Mouse (Mus musculus) kidney, adult 18-20 months (tissue): ENCODE data around the gene Irf2.
A peak's percentile ranks its signal among the peaks of the same experiment; 100 is the strongest.

Experiments
- DNase-seq: peaks from one replicate; pipeline ENCODE4 v3.0.0; 2021

The Irf2 gene

DNA sequence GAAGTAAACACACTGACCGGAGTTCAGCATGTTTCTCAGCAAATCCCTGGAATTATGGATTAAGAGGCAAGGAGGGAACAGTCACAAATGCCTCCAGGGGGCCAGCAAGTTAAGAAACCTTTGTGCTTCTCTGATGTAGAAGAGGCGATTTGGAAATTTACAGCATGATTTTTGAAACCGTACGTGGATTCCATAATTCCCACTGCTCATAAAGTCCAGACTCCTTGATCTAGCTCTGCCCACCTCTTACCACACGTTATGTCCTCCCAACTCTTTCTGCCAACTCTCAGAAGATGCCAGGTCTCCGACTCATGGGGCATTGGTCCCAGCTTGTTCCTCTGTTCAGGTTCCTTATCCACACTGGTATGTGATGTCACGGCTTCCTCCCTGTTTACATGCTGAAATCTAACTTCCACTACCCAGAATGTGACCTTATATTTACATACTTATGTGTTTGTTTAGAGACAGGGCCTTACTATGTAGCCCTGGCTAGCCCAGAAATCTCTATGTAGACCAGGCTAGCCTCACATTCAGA, 7.1 kb upstream of the Irf2 start:
- DNase-seq, result no peak

DNA sequence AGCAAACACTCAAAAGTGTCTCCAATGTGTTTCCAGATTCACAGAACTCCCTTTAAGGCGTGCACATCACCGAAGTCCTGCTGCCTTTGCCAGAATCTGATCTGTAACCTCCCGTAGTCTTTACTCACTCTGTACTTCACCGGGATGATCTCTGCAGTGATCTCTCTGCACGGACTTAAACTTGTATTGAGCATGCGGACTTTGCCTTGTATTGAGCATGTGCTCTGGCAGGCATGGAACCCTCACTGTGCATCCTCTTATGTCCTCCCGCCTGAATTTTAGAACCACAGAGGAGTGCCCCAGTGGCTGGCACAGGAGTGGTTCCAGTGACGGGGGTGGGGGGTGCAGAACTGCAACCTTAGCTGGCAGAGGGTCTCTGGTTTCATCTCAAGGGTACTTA, 5.9 kb upstream of the Irf2 start:
- no peak for DNase-seq

DNA sequence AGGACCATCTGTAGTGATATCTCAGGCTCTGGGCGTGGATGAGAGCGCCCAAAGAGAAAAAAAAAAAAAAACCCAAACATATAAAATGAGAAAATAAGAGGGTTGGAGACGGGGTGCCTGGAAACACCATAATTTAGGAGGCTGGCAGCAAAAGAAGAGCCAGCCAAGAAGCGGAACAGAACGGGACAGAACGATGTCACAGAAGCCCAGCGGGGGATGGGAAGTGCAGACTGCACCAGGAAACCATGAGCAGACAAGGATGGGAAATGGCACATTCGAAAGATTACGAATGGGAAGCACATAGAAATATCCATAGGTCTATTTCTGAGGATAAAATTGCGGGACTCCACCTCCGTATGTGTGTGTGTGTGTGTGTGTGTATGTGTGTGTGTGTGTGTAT, 4.0 kb upstream of the Irf2 start:
- no peak for DNase-seq

GRCm38 (mm10) chr8:46736260-46736659, 3.3 kb upstream of the Irf2 start:
- no peak for DNase-seq

DNA sequence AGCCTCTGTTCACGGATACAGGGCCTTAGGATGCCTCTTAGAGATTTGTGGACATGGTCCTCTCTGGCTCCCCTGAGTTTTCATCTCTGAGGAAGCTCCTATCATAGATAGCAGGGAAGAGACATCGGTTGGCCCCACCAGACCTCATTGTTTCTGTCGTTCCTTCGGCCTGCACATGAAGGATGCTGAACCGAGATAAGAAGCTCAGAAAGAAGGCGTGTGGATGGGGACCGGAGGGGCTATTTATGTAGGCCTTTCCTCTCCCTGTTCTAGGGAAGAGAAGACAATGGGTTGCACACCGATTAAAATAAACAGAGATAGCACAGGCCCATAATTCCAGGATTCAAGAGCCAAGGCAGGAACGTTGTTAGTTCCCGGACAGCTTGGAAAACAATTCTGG, 2.1 kb upstream of the Irf2 start:
- no peak for DNase-seq

DNA sequence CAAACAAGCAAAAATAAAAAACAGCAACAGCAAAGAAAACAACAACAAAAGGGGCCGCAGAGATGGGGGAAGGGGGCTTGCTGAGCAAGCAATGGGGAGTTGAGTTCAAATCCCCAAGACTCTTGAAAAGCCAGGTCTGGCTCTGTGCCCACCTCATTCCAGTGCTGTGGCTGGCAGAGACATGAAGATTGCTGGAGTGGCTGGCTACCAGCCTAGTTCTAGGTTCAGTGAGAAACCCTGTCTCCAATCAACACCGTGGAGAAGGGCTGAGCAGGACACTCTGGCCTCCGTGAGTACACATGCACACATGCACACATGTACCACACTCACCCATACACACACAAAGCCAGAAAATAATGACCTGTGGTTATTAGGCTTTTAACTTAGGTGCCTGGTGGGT, 1.6 kb upstream of the Irf2 start:
- DNase-seq, result peak; percentile 45

- DNase-seq, result no peak
These were observed 931 bp upstream of the Irf2 start for GRCm38 (mm10) chr8:46738601-46739000.

DNA sequence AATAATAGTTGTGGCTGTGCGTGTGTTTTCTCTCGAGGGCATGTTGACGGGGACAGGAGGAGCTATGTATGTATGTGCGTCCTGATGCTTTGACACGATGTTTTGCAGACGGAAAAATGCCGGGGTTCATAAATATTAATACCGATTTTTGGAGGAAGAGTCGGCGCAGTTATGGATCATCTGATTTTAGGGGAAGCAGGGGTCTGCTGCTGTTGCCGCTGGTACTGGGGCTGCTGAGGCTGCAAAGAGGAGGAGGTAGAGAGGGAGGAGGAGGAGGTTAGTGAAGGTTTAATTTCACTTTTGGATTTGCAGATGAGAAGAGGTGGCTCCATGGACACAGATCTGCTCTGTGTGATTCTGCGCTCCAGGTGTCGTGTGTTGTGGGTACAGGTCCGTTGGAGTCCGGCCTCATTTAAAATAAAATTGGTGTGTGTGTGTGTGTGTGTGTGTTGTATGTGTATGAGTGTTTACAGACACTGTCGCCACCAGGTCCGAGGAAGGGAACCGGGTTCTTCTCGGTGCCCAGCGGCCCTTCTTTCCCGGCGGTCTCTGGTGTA, 502 bp downstream of the Irf2 start:
- DNase-seq, result no peak

DNA sequence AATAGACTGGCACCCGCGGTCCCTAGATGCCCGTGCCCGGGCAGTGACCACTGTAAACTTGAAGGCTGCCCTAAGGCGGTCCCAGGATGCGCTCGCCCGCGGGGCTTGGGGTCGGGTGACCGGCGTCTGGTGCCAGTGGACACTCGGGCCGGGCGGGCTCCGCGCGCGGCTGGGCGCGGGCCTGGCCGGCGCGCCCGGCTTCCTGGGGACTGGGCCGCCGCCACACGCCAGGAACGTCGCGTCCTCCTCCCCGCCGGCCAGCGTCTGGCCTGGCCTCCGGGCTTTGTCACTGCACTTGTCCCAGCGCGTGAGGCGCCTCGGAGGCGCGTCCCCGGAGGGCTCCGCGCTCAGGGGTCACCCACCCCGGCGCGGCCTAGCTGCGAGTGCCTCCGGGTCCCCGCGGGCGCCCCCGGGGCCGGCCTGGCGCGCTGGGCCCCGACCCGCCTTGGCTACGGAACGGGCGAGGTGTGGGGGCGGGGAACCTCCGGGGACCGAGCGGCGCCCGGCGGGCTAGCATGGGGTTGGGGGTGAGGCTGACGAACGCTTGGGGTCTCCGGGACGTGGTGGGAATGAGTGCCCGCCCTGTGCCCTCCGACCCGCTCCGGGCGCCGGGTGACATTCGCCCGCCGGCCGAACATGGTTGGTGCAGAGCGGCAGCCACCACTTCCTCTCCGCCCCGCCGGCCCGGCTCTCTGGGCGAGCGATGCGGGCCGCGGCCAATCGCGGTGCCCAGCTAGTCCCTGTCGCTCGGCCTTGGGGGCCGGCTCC, 1.2 kb downstream of the Irf2 start:
- peak; percentile 84 for DNase-seq

- peak; percentile 67 for DNase-seq
These were observed 1.8 kb downstream of the Irf2 start for GRCm38 (mm10) chr8:46741281-46741791.

- no peak for DNase-seq
These were observed 2.6 kb downstream of the Irf2 start for GRCm38 (mm10) chr8:46741991-46742690.

DNA sequence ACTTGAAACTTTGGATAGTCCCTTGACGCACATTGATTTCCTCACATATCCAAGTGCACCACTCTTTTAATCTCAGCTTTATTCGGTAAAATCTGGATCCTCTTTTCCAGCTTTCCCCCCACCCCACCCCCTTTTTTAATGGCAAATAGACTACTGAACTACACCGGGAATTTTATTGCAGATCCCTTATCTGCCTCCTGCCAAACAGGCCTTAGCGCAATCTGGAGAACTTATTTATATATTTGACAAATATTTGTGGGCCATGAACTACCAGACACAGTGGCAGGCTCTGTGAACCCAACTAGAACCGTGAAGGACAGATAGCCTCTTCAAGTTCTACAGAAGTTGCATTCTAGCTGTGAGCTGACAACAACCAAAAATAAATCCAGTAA, 3.2 kb downstream of the Irf2 start:
- no peak for DNase-seq

- no peak for DNase-seq
These were observed 5.9 kb downstream of the Irf2 start for GRCm38 (mm10) chr8:46745464-46745863.

GRCm38 (mm10) chr8:46747311-46747980, 7.9 kb downstream of the Irf2 start:
- no peak for DNase-seq

DNA sequence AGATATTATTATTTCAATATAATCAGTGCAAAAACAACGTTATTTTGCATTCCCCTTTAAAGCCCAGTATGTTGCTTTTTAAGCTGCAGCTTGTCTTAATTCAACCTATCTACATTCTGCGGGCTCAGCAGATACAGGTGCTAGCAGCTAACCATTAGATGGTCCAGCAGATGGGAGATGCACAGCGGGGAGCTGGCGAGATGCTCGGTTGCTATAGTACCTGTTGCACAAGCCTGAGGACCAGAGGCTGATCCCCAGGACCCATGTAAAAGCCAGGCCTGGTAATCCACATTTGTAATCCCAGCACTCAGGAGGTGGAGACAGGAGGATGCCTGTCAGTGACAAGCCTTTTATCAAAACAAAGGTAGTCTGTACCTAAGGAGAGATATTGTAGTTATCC, 10.5 kb downstream of the Irf2 start:
- DNase-seq, result no peak

DNA sequence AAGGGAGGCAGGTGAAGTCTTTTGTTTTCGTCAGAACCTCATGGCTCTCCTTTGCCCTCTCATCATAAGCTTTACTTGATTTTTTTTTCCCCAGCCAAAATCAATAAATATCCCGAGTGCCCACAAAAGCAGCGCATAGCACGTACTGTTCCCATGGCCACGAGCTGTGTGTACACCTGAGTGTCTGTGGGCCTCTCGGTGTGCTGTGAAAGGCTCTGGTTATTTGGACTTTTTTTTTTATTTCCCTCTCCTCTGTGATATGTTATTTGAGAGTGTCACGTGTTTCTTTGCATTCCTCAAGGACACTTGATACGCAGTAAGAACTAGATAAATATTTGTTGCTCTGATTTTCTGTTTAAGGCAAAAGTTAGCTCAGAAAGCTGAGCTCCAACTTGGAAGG, 11.0 kb downstream of the Irf2 start:
- no peak for DNase-seq

- DNase-seq, result no peak
These were observed 11.6 kb downstream of the Irf2 start for GRCm38 (mm10) chr8:46751151-46751550.

GRCm38 (mm10) chr8:46752986-46753385, 13.5 kb downstream of the Irf2 start:
- DNase-seq, result no peak

GRCm38 (mm10) chr8:46754355-46754754, 14.8 kb downstream of the Irf2 start:
- no peak for DNase-seq

DNA sequence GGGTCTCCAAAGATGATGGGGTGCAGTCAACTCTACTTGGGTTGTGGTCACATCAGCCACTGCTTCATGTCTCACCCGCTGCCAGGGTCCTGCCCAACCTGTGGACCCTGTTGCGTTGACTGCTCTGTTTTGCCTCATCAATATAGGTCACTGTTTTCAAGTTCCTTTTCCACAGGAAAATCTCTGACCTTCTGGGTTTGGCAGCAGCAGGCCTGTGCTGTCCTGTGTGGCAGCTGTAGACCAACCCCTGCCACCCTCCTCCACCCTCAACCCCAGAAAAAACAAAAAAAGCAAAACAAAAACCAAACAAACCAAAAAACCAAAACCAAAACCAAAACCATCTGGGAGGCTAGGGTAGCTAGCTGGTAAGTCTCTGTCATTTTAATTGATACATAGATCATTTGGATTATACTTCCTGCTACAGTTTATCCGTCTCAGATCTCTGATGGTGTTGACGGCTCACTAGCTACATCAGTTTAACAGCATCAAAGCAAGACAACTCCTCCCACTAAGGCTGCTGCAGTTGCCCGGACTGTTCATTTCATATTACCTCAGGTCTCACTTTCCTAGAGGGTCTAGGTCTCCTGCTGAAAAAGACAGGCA, 16.3 kb downstream of the Irf2 start:
- no peak for DNase-seq

DNA sequence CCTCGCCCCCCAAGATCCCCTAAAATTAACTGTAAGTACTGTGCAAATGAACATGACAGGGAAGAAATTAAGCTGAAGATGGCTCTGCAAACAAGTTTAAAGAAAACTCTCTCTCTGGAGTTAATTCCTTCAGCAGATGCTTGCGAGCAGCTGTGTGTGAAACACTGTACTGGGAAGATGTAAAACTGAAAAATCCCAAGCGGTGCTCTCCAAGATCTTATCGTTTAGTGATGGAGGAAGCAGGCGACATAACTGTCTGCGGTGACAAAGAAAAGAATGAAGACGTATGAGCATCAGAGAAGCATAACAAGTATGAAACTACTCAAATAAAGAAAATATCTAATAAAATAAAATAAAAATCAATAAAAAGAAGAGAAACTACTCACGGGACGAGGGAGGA, 18.1 kb downstream of the Irf2 start:
- no peak for DNase-seq

GRCm38 (mm10) chr8:46758131-46758530, 18.6 kb downstream of the Irf2 start:
- no peak for DNase-seq

DNA sequence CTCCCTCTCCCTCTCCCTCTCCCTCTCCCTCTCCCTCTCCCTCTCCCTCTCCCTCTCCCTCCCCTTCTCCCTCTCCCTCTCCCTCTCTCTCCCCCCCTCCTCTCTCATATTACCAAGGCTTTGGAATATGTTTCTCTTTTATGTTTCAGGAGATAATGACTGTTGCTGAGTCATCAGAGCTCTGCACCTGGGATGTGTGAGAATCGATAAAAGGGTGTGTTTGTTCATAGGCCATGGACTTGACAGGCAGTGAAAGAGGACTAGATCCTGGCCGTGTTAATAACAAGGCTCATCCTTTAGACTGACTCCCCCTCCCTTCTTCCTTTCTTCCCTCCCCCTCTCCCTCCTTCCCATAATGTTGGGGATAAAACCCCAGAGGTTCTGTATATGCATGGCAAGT, 19.1 kb downstream of the Irf2 start:
- no peak for DNase-seq
